Mouse (Mus musculus): ENCODE data around the gene Armc10.

GRCm38 (mm10) chr5:21680940-21681339, 35.3 kb downstream of the Armc10 start:
- no peak for TF ChIP-seq CTCF (IDR thresholded peaks at IDR 0.05; ENCODE audit: low read depth, low read length)
- no peak for TF ChIP-seq TAL1 (conservative IDR thresholded peaks at IDR 0.05; ENCODE audit: low read depth, low read length)
- no peak for TF ChIP-seq GATA1 (IDR thresholded peaks at IDR 0.05; ENCODE audit: borderline replicate concordance, low read length)
